Mouse (Mus musculus) hindbrain, embryonic 15.5 days (tissue): ENCODE measurements around the gene Speg. TPM values are rescaled to one million over a fixed set of nuclear protein-coding genes. Genes with fewer than 3 reads are reported as not detected.

Experiments
- ATAC-seq: fragments of 200-750 bp; cut with Nextera tagmentation; 2 replicates; pipeline ENCODE4 v1.8.0; 2017; ENCODE audit warnings: low read depth, moderate number of reproducible peaks, moderate TSS enrichment; ENCODE audit not compliant: low FRiP score
- H3K27ac ChIP-seq: fragments of 300-500 bp; sonication (generic); replicated peaks from 2 replicates; pipeline ENCODE4 v1.5.1; 2015; ENCODE audit warnings: mild to moderate bottlenecking, inconsistent platforms
- H3K27me3 ChIP-seq: fragments of 300-500 bp; sonication (generic); 2 replicates; pipeline ENCODE4 v1.6.1; 2015; ENCODE audit warnings: control low read depth, inconsistent platforms
- H3K36me3 ChIP-seq: fragments of 300-500 bp; sonication (generic); 2 replicates; pipeline ENCODE4 v1.6.1; 2015; ENCODE audit warnings: control low read depth, inconsistent platforms
- H3K4me1 ChIP-seq: fragments of 300-500 bp; sonication (generic); replicated peaks from 2 replicates; pipeline ENCODE4 v1.6.1; 2015; ENCODE audit warnings: control low read depth, inconsistent platforms
- H3K4me2 ChIP-seq: fragments of 300-500 bp; sonication (generic); 2 replicates; pipeline ENCODE4 v1.6.1; 2015; ENCODE audit warnings: moderate library complexity, mild to moderate bottlenecking, inconsistent platforms
- H3K4me3 ChIP-seq: fragments of 300-500 bp; sonication (generic); 2 replicates; pipeline ENCODE4 v1.5.1; 2015; ENCODE audit warnings: mild to moderate bottlenecking, inconsistent platforms
- H3K9ac ChIP-seq: fragments of 300-500 bp; sonication (generic); 2 replicates; pipeline ENCODE4 v1.6.1; 2015; ENCODE audit warnings: inconsistent platforms
- H3K9me3 ChIP-seq: fragments of 300-500 bp; sonication (generic); 2 replicates; pipeline ENCODE4 v1.6.1; 2016; ENCODE audit warnings: control low read depth, inconsistent platforms
- WGBS: fragments of 180-500 bp; shearing (Covaris S2); methylation state at CpG from one replicate; pipeline ENCODE4 v1.1.7; 2015; 5-methylcytosine and 5-hydroxymethylcytosine counted together
- polyA plus RNA-seq: library from polyadenylated mRNA; unstranded; fragments of >200 nt; fragmentation: Nextera tagmentation; extraction: Ambion mirVana; gene quantifications from 2 replicates; pipeline ENCODE4 v1.2.1, GENCODE M21; 2015

The Speg gene
- polyA plus RNA-seq, 1 experiment from 2014 or later, result 25.0 TPM

GRCm38 (mm10) chr1:75478916-75479634 lies 104.0 kb downstream of the Speg start, which contains the start of the genes Chpf and Tmem198:
Gene Chpf, minus strand, starts transcription at chr1:75479307.
Gene Tmem198, plus strand, starts transcription at chr1:75479532.
- H3K4me2 ChIP-seq, result peak within 1 kb of the TSS; percentile 84
- H3K27ac ChIP-seq, result peak within 1 kb of the TSS; percentile 92
- no peaks in the 10 kb centered on the region for H3K9me3 ChIP-seq
- peaks cover 55% of the 10 kb centered on the region for H3K4me1 ChIP-seq
- ATAC-seq, result peak; percentile 90
- H3K9ac ChIP-seq, result peak within 1 kb of the TSS; percentile 91
- H3K27me3 ChIP-seq, result 0 out of 2 replicates have a peak, but pooled peaks cover 8% of the 10 kb centered on the region
- H3K36me3 ChIP-seq, result peaks cover 21% of the 10 kb centered on the region
- H3K4me3 ChIP-seq, result peak within 1 kb of the TSS; percentile 95
- under 1% methylated on average over 67 of the region's 76 CpGs for WGBS

- H3K4me1 ChIP-seq, result peaks cover 55% of the 10 kb centered on the region
- H3K9ac ChIP-seq, result peak overlapping the region; percentile 91
- peaks cover 13% of the 10 kb centered on the region for H3K27me3 ChIP-seq
- H3K27ac ChIP-seq, result peak overlapping the region; percentile 92
- H3K9me3 ChIP-seq, result no peaks in the 10 kb centered on the region
- WGBS, result under 1% methylated on average over 22 of the region's 24 CpGs
- H3K36me3 ChIP-seq, result peaks cover 22% of the 10 kb centered on the region
- H3K4me2 ChIP-seq, result peak overlapping the region; percentile 84
- ATAC-seq, result no peak; the same call in 1 of the 2 replicates
- peak overlapping the region; percentile 95 for H3K4me3 ChIP-seq
Observed at GRCm38 (mm10) chr1:75479635-75479989, 104.5 kb downstream of the Speg start.

- WGBS, result 11% methylated on average over 13 of the region's 13 CpGs
- no peak for ATAC-seq
- peaks cover 17% of the 10 kb centered on the region for H3K27me3 ChIP-seq
- no peaks in the 10 kb centered on the region for H3K9me3 ChIP-seq
- H3K4me2 ChIP-seq, result peak overlapping the region; percentile 84
- H3K4me1 ChIP-seq, result peaks cover 55% of the 10 kb centered on the region
- peaks cover 23% of the 10 kb centered on the region for H3K36me3 ChIP-seq
- H3K9ac ChIP-seq, result peak overlapping the region; percentile 91
- peak overlapping the region; percentile 95 for H3K4me3 ChIP-seq
- peak overlapping the region; percentile 92 for H3K27ac ChIP-seq
Observed at GRCm38 (mm10) chr1:75480036-75480435, 104.9 kb downstream of the Speg start.

- H3K4me3 ChIP-seq, result peak overlapping the region; percentile 95
- H3K9ac ChIP-seq, result peak overlapping the region; percentile 91; the same call in 1 of the 2 replicates
- H3K4me1 ChIP-seq, result peaks cover 55% of the 10 kb centered on the region
- H3K4me2 ChIP-seq, result peak overlapping the region; percentile 84
- no peak overlapping the region for H3K27ac ChIP-seq
- H3K9me3 ChIP-seq, result no peaks in the 10 kb centered on the region
- ATAC-seq, result no peak
- peaks cover 23% of the 10 kb centered on the region for H3K36me3 ChIP-seq
- H3K27me3 ChIP-seq, result peaks cover 24% of the 10 kb centered on the region
- WGBS, result 86% methylated on average over 7 of the region's 7 CpGs
Observed at GRCm38 (mm10) chr1:75480735-75481134, 105.6 kb downstream of the Speg start.

Other genes starting within 250 kb of the Speg start
- not detected in 2 replicates for gene Slc23a3, start 241.4 kb upstream of the Speg start, polyA plus RNA-seq
- 48.2 and 52.3 TPM in 2 replicates for gene Cnppd1, start 232.6 kb upstream of the Speg start, polyA plus RNA-seq
- 134 and 146 TPM in 2 replicates for gene Retreg2, start 232.5 kb upstream of the Speg start, polyA plus RNA-seq
- gene Zfand2b, start 206.7 kb upstream of the Speg start, polyA plus RNA-seq, result 40.1 and 40.2 TPM in 2 replicates
- gene Abcb6, start 194.9 kb upstream of the Speg start, polyA plus RNA-seq, result 45.1 and 48.4 TPM in 2 replicates
- gene Ankzf1, start 183.1 kb upstream of the Speg start, polyA plus RNA-seq, result 23.2 and 24.2 TPM in 2 replicates
- 57.5 and 66.3 TPM in 2 replicates for gene Atg9a, start 183.1 kb upstream of the Speg start, polyA plus RNA-seq
- 20.3 and 22.0 TPM in 2 replicates for gene Glb1l, start 164.5 kb upstream of the Speg start, polyA plus RNA-seq
- 146 and 147 TPM in 2 replicates for gene Stk16, start 164.5 kb upstream of the Speg start, polyA plus RNA-seq
- gene Tuba4a, start 155.4 kb upstream of the Speg start, polyA plus RNA-seq, result 26.8 and 28.1 TPM in 2 replicates
- gene A630095N17Rik, start 143.2 kb upstream of the Speg start, polyA plus RNA-seq, result not detected in 2 replicates
- gene Dnajb2, start 138.9 kb upstream of the Speg start, polyA plus RNA-seq, result 72.5 and 85.0 TPM in 2 replicates
- gene Ptprn, start 110.8 kb upstream of the Speg start, polyA plus RNA-seq, result 30.4 and 33.5 TPM in 2 replicates
- gene Resp18, start 96.9 kb upstream of the Speg start, polyA plus RNA-seq, result 203 and 214 TPM in 2 replicates
- gene Dnpep, start 57.3 kb upstream of the Speg start, polyA plus RNA-seq, result 140 and 145 TPM in 2 replicates
- gene Des, start 15.0 kb upstream of the Speg start, polyA plus RNA-seq, result 1.1 and 1.7 TPM in 2 replicates
- 73.8 and 79.0 TPM in 2 replicates for gene Gmppa, start 60.6 kb downstream of the Speg start, polyA plus RNA-seq
- 21.2 and 22.8 TPM in 2 replicates for gene Asic4, start 75.1 kb downstream of the Speg start, polyA plus RNA-seq
- gene Chpf, start 104.0 kb downstream of the Speg start, polyA plus RNA-seq, result 46.1 and 53.4 TPM in 2 replicates
- gene Tmem198, start 104.2 kb downstream of the Speg start, polyA plus RNA-seq, result 45.2 and 49.9 TPM in 2 replicates
- 28.1 and 34.9 TPM in 2 replicates for gene Obsl1, start 131.2 kb downstream of the Speg start, polyA plus RNA-seq
- gene Inha, start 131.8 kb downstream of the Speg start, polyA plus RNA-seq, result 17.4 and 22.4 TPM in 2 replicates
- 20.1 and 21.0 TPM in 2 replicates for gene Stk11ip, start 146.2 kb downstream of the Speg start, polyA plus RNA-seq
- gene Slc4a3, start 171.0 kb downstream of the Speg start, polyA plus RNA-seq, result 72.4 and 77.2 TPM in 2 replicates